Mouse (Mus musculus) CH12.LX (cell line): ENCODE results near the gene Timp3.

Source experiments
- SMC3 ChIP-seq: IDR thresholded peaks from 2 replicates; pipeline ENCODE4 v1.6.1; 2011; ENCODE audit warnings: low read depth, low read length, improper control_type of control experiment
- TCF12 ChIP-seq: IDR thresholded peaks from 2 replicates; pipeline ENCODE4 v1.6.1; 2014; ENCODE audit warnings: low read depth, mild to moderate bottlenecking, inconsistent platforms, low read length, improper control_type of control experiment

GRCm38 (mm10) chr10:86387821-86388440 is 87.8 kb downstream of the Timp3 start:
- TF ChIP-seq SMC3 (no peak), TCF12 (no peak)
